Mouse (Mus musculus) heart, postnatal 0 days (tissue): ENCODE measurements around the gene Peak1. TPM values are rescaled to one million over a fixed set of nuclear protein-coding genes. Genes with fewer than 3 reads are reported as not detected.

ENCODE experiments used
- ATAC-seq: fragments of 200-750 bp; cut with Nextera tagmentation; 2 replicates; pipeline ENCODE4 v1.8.0; 2017; ENCODE audit warnings: low read depth, moderate number of reproducible peaks, moderate library complexity; ENCODE audit not compliant: insufficient read depth
- DNase-seq: peaks from one replicate; pipeline ENCODE4 v3.0.0-alpha.2; 2016; ENCODE audit warnings: low spot score
- H3K27ac ChIP-seq: fragments of 300-500 bp; sonication (generic); 2 replicates; pipeline ENCODE4 v1.5.1; 2014; ENCODE audit warnings: low read depth, mild to moderate bottlenecking
- H3K27me3 ChIP-seq: fragments of 300-500 bp; sonication (generic); 2 replicates; pipeline ENCODE4 v1.6.1; 2014; ENCODE audit warnings: low read length, mixed read lengths; ENCODE audit not compliant: control insufficient read depth, insufficient read depth
- H3K36me3 ChIP-seq: fragments of 300-500 bp; sonication (generic); replicated peaks from 2 replicates; pipeline ENCODE4 v1.6.1; 2014; ENCODE audit warnings: low read length, mixed read lengths; ENCODE audit not compliant: control insufficient read depth, insufficient read depth
- H3K4me1 ChIP-seq: fragments of 300-500 bp; sonication (generic); 2 replicates; pipeline ENCODE4 v1.6.1; 2014; ENCODE audit warnings: antibody characterized with exemption; ENCODE audit not compliant: control insufficient read depth, insufficient read depth
- H3K4me2 ChIP-seq: fragments of 300-500 bp; sonication (generic); 2 replicates; pipeline ENCODE4 v1.6.1; 2014; ENCODE audit warnings: low read depth, mild to moderate bottlenecking, low read length, moderate library complexity
- H3K4me3 ChIP-seq: fragments of 300-500 bp; sonication (generic); 2 replicates; pipeline ENCODE4 v1.5.1; 2014; ENCODE audit warnings: low read depth, low read length
- H3K9ac ChIP-seq: fragments of 300-500 bp; sonication (generic); replicated peaks from 2 replicates; pipeline ENCODE4 v1.6.1; 2014; ENCODE audit warnings: low read depth, low read length, mixed read lengths
- H3K9me3 ChIP-seq: fragments of 300-500 bp; sonication (generic); replicated peaks from 2 replicates; pipeline ENCODE4 v1.6.1; 2016; ENCODE audit warnings: low read length; ENCODE audit not compliant: control insufficient read depth
- CTCF ChIP-seq: IDR thresholded peaks from 2 replicates; pipeline ENCODE4 v1.5.1; 2016; ENCODE audit warnings: antibody characterized with exemption, control low read depth, low read depth
- EP300 ChIP-seq: IDR thresholded peaks from 2 replicates; pipeline ENCODE4 v1.6.1; 2016; ENCODE audit warnings: antibody characterized with exemption, low read depth
- WGBS: fragments of 180-500 bp; shearing (Covaris S2); extraction: QIAGEN DNeasy Blood & Tissue Kit; methylation state at CpG from one replicate; pipeline ENCODE4 v1.1.7; 2014; 5-methylcytosine and 5-hydroxymethylcytosine counted together
- polyA plus RNA-seq: library from polyadenylated mRNA; unstranded; fragments of >200 nt; fragmentation: Nextera tagmentation; extraction: Ambion mirVana; gene quantifications from 2 replicates; pipeline ENCODE4 v1.2.1, GENCODE M21; 2015
- total RNA-seq: library from RNA; depleted of rRNA; stranded (reverse); fragments of >200 nt; gene quantifications from 2 replicates; pipeline ENCODE4 v1.2.3, GENCODE M21; 2014; ENCODE audit warnings: low replicate concordance

Peak1 gene
- total and polyA plus RNA-seq, 2 experiments from 2014 or later, result 8.1 to 19.7 TPM

DNA sequence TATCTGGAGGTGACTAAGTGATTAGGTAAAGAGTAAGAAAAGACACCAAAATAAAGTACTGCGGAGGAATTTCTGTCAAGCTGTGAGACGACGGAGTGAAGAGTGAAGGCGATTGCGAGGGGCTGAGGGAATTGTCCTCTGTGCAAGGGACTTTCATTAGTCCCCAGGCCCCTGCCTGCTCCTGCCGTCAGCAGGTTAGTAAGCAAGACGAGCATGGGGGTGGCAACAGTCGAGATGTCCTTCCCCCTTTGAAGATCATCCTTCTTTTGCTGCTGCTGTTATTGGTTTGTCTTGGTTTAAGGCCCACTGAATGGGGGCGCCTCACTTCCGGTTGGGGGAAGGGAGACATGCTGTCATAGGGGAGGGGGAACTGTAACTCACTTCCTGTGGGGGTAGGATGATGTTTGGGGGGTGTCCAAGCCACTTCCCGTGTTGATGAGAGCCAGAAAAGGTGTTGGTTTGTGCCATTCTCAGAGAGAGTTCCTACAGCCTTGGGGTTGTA is 922 bp upstream of the Peak1 start:
- peak; percentile 23 for ATAC-seq
- H3K9ac ChIP-seq, result peak overlapping the region; percentile 47
- WGBS, result under 1% methylated on average over 11 of the region's 11 CpGs
- H3K4me3 ChIP-seq, result peak overlapping the region; percentile 78
- DNase-seq, result peak; percentile 88
- TF ChIP-seq EP300 (peak; percentile 84), CTCF (no peak)
- H3K27ac ChIP-seq, result peak overlapping the region; percentile 92
- no peaks in the 10 kb centered on the region for H3K27me3 ChIP-seq
- no peaks in the 10 kb centered on the region for H3K9me3 ChIP-seq
- peaks cover 46% of the 10 kb centered on the region for H3K4me1 ChIP-seq
- H3K36me3 ChIP-seq, result no peaks in the 10 kb centered on the region
- H3K4me2 ChIP-seq, result peak overlapping the region; percentile 73

DNA sequence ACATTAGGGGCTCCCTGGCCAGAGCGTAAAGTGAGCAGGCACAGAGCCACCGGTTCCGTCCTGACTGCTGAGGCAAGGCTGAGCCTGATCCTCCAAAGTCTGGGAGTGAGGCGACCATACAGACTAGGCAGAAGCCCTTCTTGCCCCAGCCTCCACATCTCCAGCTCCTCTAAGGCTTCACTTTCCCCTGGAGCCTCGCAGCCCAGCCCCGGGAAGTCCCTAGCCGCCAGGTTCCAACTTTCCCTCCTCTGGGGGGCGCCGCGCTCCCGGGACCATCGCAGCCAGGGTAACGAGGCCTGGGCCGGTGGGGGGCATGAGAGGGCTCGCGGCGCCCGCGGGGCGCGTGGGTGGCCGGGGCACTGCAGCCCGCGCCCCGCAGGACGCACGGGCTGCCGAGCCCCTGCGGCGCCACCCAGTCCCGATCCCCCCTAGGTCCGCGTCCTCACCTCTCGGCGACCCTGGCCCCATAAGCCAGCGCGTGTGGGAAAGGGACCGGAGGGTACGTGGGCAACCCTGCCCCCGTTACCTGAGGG is 386 bp downstream of the Peak1 start:
- peak; percentile 70 for ATAC-seq
- peak; percentile 84 for DNase-seq
- Histone ChIP-seq H3K27me3 (no peaks in the 10 kb centered on the region), H3K9ac (peak overlapping the region; percentile 88), H3K4me3 (peak overlapping the region; percentile 78), H3K4me1 (peaks cover 45% of the 10 kb centered on the region), H3K36me3 (no peaks in the 10 kb centered on the region), H3K9me3 (no peaks in the 10 kb centered on the region), H3K27ac (peak overlapping the region; percentile 98), H3K4me2 (peak overlapping the region; percentile 78)
- under 1% methylated on average over 36 of the region's 40 CpGs for WGBS
- TF ChIP-seq EP300 (no peak), CTCF (peak; percentile 71)

DNA sequence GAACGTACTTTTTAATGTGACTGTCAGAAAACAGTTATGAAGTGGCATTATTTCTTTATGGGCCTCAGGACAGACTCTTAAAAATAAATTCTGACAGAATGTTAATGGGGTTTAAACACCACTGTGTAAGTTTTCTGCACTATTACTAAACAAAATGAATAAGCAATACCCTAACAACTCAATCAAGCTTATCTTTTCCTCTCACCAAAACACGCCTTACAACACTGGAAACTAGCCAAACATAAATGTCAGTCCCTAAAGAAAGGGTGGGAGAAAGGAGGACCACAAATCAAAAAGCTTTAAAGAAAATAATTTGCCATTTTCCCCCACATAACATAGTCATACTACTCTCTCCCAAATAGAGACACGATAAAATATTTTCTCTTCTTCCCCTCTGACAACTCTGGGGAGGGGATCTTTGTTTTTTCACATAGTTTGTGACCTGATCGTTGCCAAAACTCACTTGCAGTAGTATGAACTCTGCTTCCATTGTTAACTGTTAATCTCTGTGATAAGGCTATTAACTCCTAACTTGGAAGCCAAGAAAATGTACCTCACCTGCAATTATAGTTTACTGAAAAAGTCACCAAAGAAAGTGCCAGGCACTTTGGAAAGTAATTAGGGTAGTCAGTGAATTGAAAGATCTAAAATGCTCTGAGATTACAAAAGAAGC is 1.8 kb downstream of the Peak1 start:
- Histone ChIP-seq H3K9me3 (no peaks in the 10 kb centered on the region), H3K4me2 (peak overlapping the region; percentile 78), H3K27me3 (no peaks in the 10 kb centered on the region), H3K9ac (no peak overlapping the region), H3K36me3 (no peaks in the 10 kb centered on the region), H3K4me1 (peaks cover 36% of the 10 kb centered on the region), H3K4me3 (peak overlapping the region; percentile 78), H3K27ac (0 out of 2 replicates have a peak overlapping the region, but pooled peaks have one; percentile 98)
- WGBS, result 33% methylated on average over 4 of the region's 4 CpGs
- no peak for ATAC-seq
- no peak for DNase-seq
- TF ChIP-seq CTCF (no peak), EP300 (no peak)

DNA sequence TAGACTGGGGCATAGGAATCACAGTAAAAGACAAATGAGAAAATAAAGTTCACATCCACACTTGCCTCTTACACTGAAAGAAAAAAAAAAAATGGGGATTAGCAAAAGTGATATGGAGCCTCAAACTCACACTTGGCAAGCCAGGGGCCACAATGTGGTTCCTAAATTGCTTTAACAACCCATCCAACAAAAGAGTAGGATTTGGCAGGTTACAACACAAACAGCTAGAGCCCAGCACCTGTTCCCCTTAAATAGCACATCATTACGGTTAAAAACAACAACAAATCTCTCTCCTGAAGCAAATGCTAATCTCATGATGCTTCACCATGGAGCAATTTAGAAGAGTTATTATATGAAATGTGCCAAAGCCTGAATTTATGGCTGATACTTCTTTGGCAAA is 2.5 kb downstream of the Peak1 start:
- TF ChIP-seq EP300 (no peak), CTCF (no peak)
- WGBS, result 53% methylated on average over 1 of the region's 1 CpGs
- Histone ChIP-seq H3K4me3 (no peak overlapping the region), H3K4me2 (peak overlapping the region; percentile 26; the same call in 1 of the 2 replicates), H3K4me1 (peaks cover 33% of the 10 kb centered on the region), H3K27me3 (no peaks in the 10 kb centered on the region), H3K9ac (no peak overlapping the region), H3K9me3 (no peaks in the 10 kb centered on the region), H3K36me3 (no peaks in the 10 kb centered on the region; the same call in 1 of the 2 replicates), H3K27ac (no peak overlapping the region)
- no peak for DNase-seq
- ATAC-seq, result no peak

DNA sequence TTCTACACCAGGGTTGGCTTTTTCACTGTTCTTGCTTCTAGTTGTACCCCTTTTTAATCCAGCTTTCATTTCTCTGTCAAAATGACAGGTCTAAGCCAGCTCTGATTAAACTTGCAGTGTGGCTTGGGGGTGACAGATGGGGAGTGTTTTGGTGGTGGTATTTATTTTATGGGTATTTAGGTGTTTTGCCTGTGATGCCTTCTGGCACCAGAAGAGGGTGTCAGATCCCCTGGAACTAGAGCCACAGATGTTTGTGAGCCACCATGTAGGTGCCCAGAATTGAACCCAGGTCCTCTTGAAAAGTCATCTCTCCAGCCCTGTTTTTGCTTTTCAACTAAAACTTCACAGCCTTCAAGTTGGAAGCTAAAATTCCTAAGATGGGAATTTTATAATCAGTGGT is 3.5 kb downstream of the Peak1 start:
- Histone ChIP-seq H3K4me2 (no peak overlapping the region), H3K36me3 (no peaks in the 10 kb centered on the region; the same call in 1 of the 2 replicates), H3K4me3 (no peak overlapping the region), H3K4me1 (peaks cover 29% of the 10 kb centered on the region), H3K27me3 (no peaks in the 10 kb centered on the region), H3K27ac (no peak overlapping the region), H3K9ac (no peak overlapping the region), H3K9me3 (no peaks in the 10 kb centered on the region)
- TF ChIP-seq EP300 (no peak), CTCF (no peak)
- DNase-seq, result no peak
- no peak for ATAC-seq
